In genomic region chr1:153414114-153414723, GRCm38 (mm10) we compare ENCODE assay signal across 8 mouse cellular contexts. TPM values are rescaled to one million over a fixed set of nuclear protein-coding genes. Genes with fewer than 3 reads are reported as not detected.
A peak's percentile ranks its signal among the peaks of the same experiment; 100 is the strongest.
DNase-seq lines count a peak whose midpoint lies in the region; ATAC-seq and TF ChIP-seq lines count a peak whose summit lies in the region.
"Not testable (repeated sequence)": the region's sequence is repeated elsewhere in the genome, so short reads cannot be mapped to it uniquely, and the experiment has no call there.

No protein-coding gene starts in this region.

- not testable (repeated sequence) for TF ChIP-seq CTCF in MEL (IDR thresholded peaks at IDR 0.05 in 2 of 3, conservative IDR thresholded peaks at IDR 0.05 in 1 of 3; ENCODE audit: control insufficient read depth in 1 of 3, insufficient read depth in 1 of 3, low read depth in 2 of 3, low read length in 3 of 3, poor library complexity in 1 of 3, severe bottlenecking in 1 of 3); left cerebral cortex, adult 2 months (IDR thresholded peaks at IDR 0.05)

- peak; percentile 97 for DNase-seq in MEL (ENCODE audit: low read depth, low spot score)
- DNase-seq in cerebellum, adult 11-12 months: peak; percentile 43
- peak; percentile 83 for DNase-seq in gastrocnemius, postnatal 25 days
- DNase-seq in kidney, adult 18-20 months: peak; percentile 39
- peak; percentile 49 to 73 for DNase-seq in left cerebral cortex, adult 2 months (ENCODE audit: extremely low spot score in 1 of 2, low spot score in 2 of 2)
- DNase-seq in spleen, adult 18-20 months: peak; percentile 91 to 95
- DNase-seq in urinary bladder, postnatal 36 days (ENCODE audit: low spot score in 2 of 2): peak; percentile 44 to 63

- not testable (repeated sequence) for TF ChIP-seq RAD21 in MEL (IDR thresholded peaks at IDR 0.05; ENCODE audit: low read depth, low read length)

- not testable (repeated sequence) for H3K79me2 ChIP-seq in MEL (ENCODE audit: control insufficient read depth, insufficient read depth, low read length, poor library complexity)

- TF ChIP-seq EP300 in MEL (IDR thresholded peaks at IDR 0.05; ENCODE audit: low read depth in 1 of 2, low read length in 2 of 2): not testable (repeated sequence)

- H3K9ac ChIP-seq in MEL (ENCODE audit: control insufficient read depth, low read depth, low read length, poor library complexity, severe bottlenecking): peak overlapping the region; percentile 67

- H3K4me3 ChIP-seq in MEL (ENCODE audit: control insufficient read depth in 1 of 2, insufficient read depth in 1 of 2, low read depth in 2 of 2, low read length in 2 of 2): peak overlapping the region; percentile 26 to 63
- H3K4me3 ChIP-seq in left cerebral cortex, adult 2 months: peak overlapping the region; percentile 0; the same call in 1 of the 2 replicates

- intact Hi-C loops in left cerebral cortex, adult 2 months (cut with DNase I): loop anchor here (10.0 kb wide), 1 partner anchor 629 kb away; no protein-coding TSS in a partner anchor

- peak overlapping the region; percentile 81 for H3K27ac ChIP-seq in MEL (ENCODE audit: control insufficient read depth, low read depth, low read length)
- peak overlapping the region; percentile 4; the same call in 1 of the 2 replicates for H3K27ac ChIP-seq in left cerebral cortex, adult 2 months

- H3K36me3 ChIP-seq in MEL (ENCODE audit: control insufficient read depth in 1 of 2, insufficient read depth in 2 of 2, low read length in 2 of 2): not testable (repeated sequence)

- peak; percentile 78 for ATAC-seq in megakaryocyte, adult 5-6 weeks (ENCODE audit: poor library complexity, severe bottlenecking)

- not testable (repeated sequence) for H3K27me3 ChIP-seq in MEL (ENCODE audit: control insufficient read depth in 1 of 2, insufficient read depth in 2 of 2, low read length in 2 of 2)

- H3K9me3 ChIP-seq in MEL (replicated peaks; ENCODE audit: insufficient read depth, low read length): not testable (repeated sequence)

- peaks cover 0 to 11% of the 10 kb centered on the region in 2 experiments; a peak in 2 of 4 replicates for H3K4me1 ChIP-seq in MEL (ENCODE audit: control insufficient read depth in 1 of 2, insufficient read depth in 2 of 2, low read length in 2 of 2)

- peak; percentile 86 to 100 for TF ChIP-seq POLR2A in MEL (IDR thresholded peaks at IDR 0.05; ENCODE audit: control insufficient read depth in 1 of 2, insufficient read depth in 1 of 2, low read depth in 1 of 2, low read length in 2 of 2, poor library complexity in 1 of 2)

TF ChIP-seq in MEL, 35 proteins besides CTCF, POLR2A, EP300 and RAD21:
- TF ChIP-seq GATA1 (IDR thresholded peaks at IDR 0.05; ENCODE audit: low read depth, low read length) (peak; percentile 58; the same call in 1 of the 2 replicates), POLR2AphosphoS2 (IDR thresholded peaks at IDR 0.05; ENCODE audit: low read length) (peak; percentile 71; the same call in 1 of the 2 replicates), MYC (IDR thresholded peaks at IDR 0.05; ENCODE audit: low read depth, low read length) (peak; percentile 96), HCFC1 (IDR thresholded peaks at IDR 0.05; ENCODE audit: low read depth, low read length) (peak; percentile 31; the same call in 1 of the 2 replicates), ZMIZ1 (IDR thresholded peaks at IDR 0.05; ENCODE audit: low read depth, low read length) (peak; percentile 99), ELF1 (IDR thresholded peaks at IDR 0.05; ENCODE audit: low read depth, low read length) (peak; percentile 47; the same call in 1 of the 2 replicates), UBTF (IDR thresholded peaks at IDR 0.05; ENCODE audit: borderline replicate concordance, insufficient read depth, low read depth, low read length) (0 out of 2 replicates have a peak, but pooled peaks have one; percentile 7), NELFE (IDR thresholded peaks at IDR 0.05; ENCODE audit: low read depth, low read length) (peak; percentile 99), POLR2AphosphoS5 (IDR thresholded peaks at IDR 0.05; ENCODE audit: borderline replicate concordance, low read depth, low read length) (peak; percentile 85; the same call in 1 of the 2 replicates), MXI1 (IDR thresholded peaks at IDR 0.05; ENCODE audit: low read depth, low read length) (peak; percentile 95), MAX (IDR thresholded peaks at IDR 0.05; ENCODE audit: low read length) (peak; percentile 84), USF1 (IDR thresholded peaks at IDR 0.05; ENCODE audit: low read depth, low read length) (peak; percentile 86), TBP (IDR thresholded peaks at IDR 0.05; ENCODE audit: low read depth, low read length) (peak; percentile 98), SIN3A (IDR thresholded peaks at IDR 0.05; ENCODE audit: low read length) (peak; percentile 54), RCOR1 (IDR thresholded peaks at IDR 0.05; ENCODE audit: low read depth, low read length) (peak; percentile 64; the same call in 1 of the 2 replicates), ETS1 (IDR thresholded peaks at IDR 0.05; ENCODE audit: low read depth, low read length) (peak; percentile 32), NRF1 (IDR thresholded peaks at IDR 0.05; ENCODE audit: insufficient read depth, low read depth, low read length, poor library complexity, severe bottlenecking) (peak; percentile 79), E2F4 (IDR thresholded peaks at IDR 0.05; ENCODE audit: borderline replicate concordance, low read depth, low read length) (peak; percentile 85; the same call in 1 of the 2 replicates)

RNA-seq across cellular contexts. Expression of gene Shcbp1l, which starts 10.7 kb away (rescaled TPM):
- total RNA-seq in MEL (2012; rRNA removed): 1.9 and 3.7 TPM in 2 replicates
- polyA plus RNA-seq in MEL (2012; ENCODE audit: insufficient read depth in 1 of 2, insufficient read length in 2 of 2, low read depth in 1 of 2, low replicate concordance in 2 of 2, missing spikeins in 1 of 2): 1 to 10 TPM in 1 of 2 experiments, not detected in 1; 2.4 TPM
- total RNA-seq in gastrocnemius, postnatal 25 days (2021): not detected
- total RNA-seq in left cerebral cortex, adult 2 months (2021): 1 to 10 TPM; 2.2 to 3.0 TPM
- 0.13 and 2.4 TPM in 2 replicates for total RNA-seq in megakaryocyte, adult 5-6 weeks (2015)
- total RNA-seq in megakaryocyte, adult 5-6 weeks (2017): 0.08 and 0.51 TPM in 2 replicates

Comparison
In these comparisons a context has a peak if more than half of its experiments do, and no peak if none do; other contexts are left out.
1. Peak in every context shown above with its lines: DNase-seq, ATAC-seq, H3K4me3 ChIP-seq and H3K27ac ChIP-seq.
2. DNase-seq: peak in every context shown above with its lines; median percentile 97 in MEL; 93 in spleen, adult 18-20 months; 83 in gastrocnemius, postnatal 25 days; 61 in left cerebral cortex, adult 2 months; 54 in urinary bladder, postnatal 36 days; 43 in cerebellum, adult 11-12 months; 39 in kidney, adult 18-20 months.